Mouse (Mus musculus) G1E (cell line): ENCODE results near the gene Hspbp1. TPM values are rescaled to one million over a fixed set of nuclear protein-coding genes. Genes with fewer than 3 reads are reported as not detected.
A peak's percentile ranks its signal among the peaks of the same experiment; 100 is the strongest.

Experiments
- ATAC-seq: 2 replicates; pipeline ENCODE4 v1.8.0; 2016; ENCODE audit warnings: mild to moderate bottlenecking; ENCODE audit not compliant: insufficient number of reproducible peaks, poor library complexity, low FRiP score, severe bottlenecking; ENCODE audit errors: extremely low read depth
- DNase-seq: peaks from one replicate; pipeline ENCODE4 v3.0.0; 2012; ENCODE audit warnings: low spot score
- H3K27me3 ChIP-seq: 2 replicates; pipeline ENCODE4 v1.6.1; 2012; ENCODE audit warnings: mild to moderate bottlenecking, low read length, inconsistent platforms; ENCODE audit not compliant: insufficient read depth
- H3K36me3 ChIP-seq: replicated peaks from 2 replicates; pipeline ENCODE3; 2012; ENCODE audit warnings: mild to moderate bottlenecking, inconsistent platforms
- H3K4me1 ChIP-seq: 2 replicates; pipeline ENCODE4 v1.6.1; 2012; ENCODE audit warnings: low read depth, low read length, inconsistent platforms, mixed read lengths; ENCODE audit not compliant: insufficient read depth
- H3K4me3 ChIP-seq: 2 replicates; pipeline ENCODE4 v1.5.1; 2012; ENCODE audit warnings: low read depth, mild to moderate bottlenecking, inconsistent platforms, low read length, moderate library complexity, mixed read lengths
- H3K9me3 ChIP-seq: replicated peaks from 2 replicates; pipeline ENCODE4 v1.6.1; 2012; ENCODE audit warnings: inconsistent platforms
- CTCF ChIP-seq: IDR thresholded peaks from 2 replicates; pipeline ENCODE4 v1.5.1; 2012; ENCODE audit warnings: low read depth, low read length, inconsistent platforms, mixed read lengths
- GATA1 ChIP-seq: IDR thresholded peaks from 2 replicates; pipeline ENCODE4 v1.6.1; 2012; ENCODE audit warnings: borderline replicate concordance, low read length, inconsistent platforms, mixed read lengths
- GATA2 ChIP-seq: IDR thresholded peaks from 2 replicates; pipeline ENCODE4 v1.6.1; 2012; ENCODE audit warnings: low read depth, low read length, inconsistent platforms, borderline replicate concordance
- POLR2AphosphoS5 ChIP-seq: IDR thresholded peaks from 2 replicates; pipeline ENCODE4 v1.6.1; 2012; ENCODE audit warnings: low read depth, low read length, inconsistent platforms; ENCODE audit not compliant: insufficient replicate concordance
- TAL1 ChIP-seq: conservative IDR thresholded peaks from 2 replicates; pipeline ENCODE4 v1.6.1; 2012; ENCODE audit warnings: low read depth, low read length, inconsistent platforms, mixed read lengths
- polyA plus RNA-seq: library from polyadenylated mRNA; stranded (reverse); fragments of >175 nt; gene quantifications from 2 replicates; pipeline ENCODE4 v1.2.3, GENCODE M21; 2012
- total RNA-seq, 2 experiments: library from RNA; stranded (forward) in 1 of 2; stranded (reverse) in 1 of 2; fragments of 200-1000 nt in 1 of 2; fragments of >200 nt in 1 of 2; fragmentation: Nextera tagmentation in 1 of 2; gene quantifications; 2 replicates each; pipeline ENCODE4 v1.2.3; 2014 to 2017

The Hspbp1 gene
- total and polyA plus RNA-seq, 3 experiments = 26.5 to 124 (median 55.3) TPM

GRCm38 (mm10) chr7:4651581-4651980 lies 33.3 kb downstream of the Hspbp1 start:
- Histone ChIP-seq H3K9me3 (no peaks in the 10 kb centered on the region), H3K36me3 (peaks cover 71% of the 10 kb centered on the region), H3K27me3 (no peaks in the 10 kb centered on the region), H3K4me1 (peaks cover 76% of the 10 kb centered on the region), H3K4me3 (no peak overlapping the region)
- DNase-seq (no peak), ATAC-seq (no peak)
- TF ChIP-seq POLR2AphosphoS5 (no peak), GATA1 (no peak), GATA2 (no peak), TAL1 (no peak), CTCF (no peak)

- Histone ChIP-seq H3K36me3 (peaks cover 81% of the 10 kb centered on the region), H3K27me3 (no peaks in the 10 kb centered on the region), H3K4me1 (peaks cover 66% of the 10 kb centered on the region), H3K9me3 (no peaks in the 10 kb centered on the region), H3K4me3 (no peak overlapping the region)
- ATAC-seq (no peak), DNase-seq (no peak)
- TF ChIP-seq TAL1 = no peak
- no peak for TF ChIP-seq GATA2
These were observed 36.9 kb downstream of the Hspbp1 start for GRCm38 (mm10) chr7:4647992-4648391.

GRCm38 (mm10) chr7:4647291-4647690 lies 37.6 kb downstream of the Hspbp1 start:
- Histone ChIP-seq H3K36me3 (peaks cover 81% of the 10 kb centered on the region), H3K4me3 (no peak overlapping the region), H3K9me3 (no peaks in the 10 kb centered on the region), H3K4me1 (peaks cover 61% of the 10 kb centered on the region), H3K27me3 (no peaks in the 10 kb centered on the region)
- peak; percentile 35 for DNase-seq
- no peak for TF ChIP-seq GATA2
- no peak for TF ChIP-seq POLR2AphosphoS5
- TF ChIP-seq CTCF = no peak
- TF ChIP-seq TAL1 = no peak
- no peak for TF ChIP-seq GATA1
- peak; percentile 80 for ATAC-seq

DNA sequence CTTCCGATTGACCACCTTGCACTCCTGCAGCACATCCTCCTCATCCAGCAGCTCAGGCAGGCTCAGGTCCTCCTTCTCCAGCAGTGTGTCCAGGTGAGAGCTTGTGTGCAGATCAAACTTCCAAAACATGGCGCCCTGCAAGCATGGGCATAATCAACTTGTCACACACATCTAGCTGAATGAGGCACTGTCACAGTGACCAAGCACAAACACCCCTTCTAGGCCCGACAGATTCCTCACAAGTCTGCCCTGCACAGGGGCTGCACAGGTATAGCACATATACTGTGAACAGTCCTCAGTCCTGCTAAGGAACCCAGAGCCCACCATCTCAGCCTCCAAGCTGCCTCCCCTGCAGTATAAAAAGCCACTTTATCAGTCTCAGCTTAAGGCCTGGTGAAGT lies 38.1 kb downstream of the Hspbp1 start:
- peaks cover 81% of the 10 kb centered on the region for H3K36me3 ChIP-seq
- H3K27me3 ChIP-seq = no peaks in the 10 kb centered on the region
- ATAC-seq (no peak), DNase-seq (no peak)
- H3K9me3 ChIP-seq = no peaks in the 10 kb centered on the region
- H3K4me1 ChIP-seq = peaks cover 60% of the 10 kb centered on the region
- peak overlapping the region; percentile 27; the same call in 1 of the 2 replicates for H3K4me3 ChIP-seq
- TF ChIP-seq POLR2AphosphoS5 (no peak), GATA1 (no peak), TAL1 (no peak), GATA2 (no peak), CTCF (no peak)

GRCm38 (mm10) chr7:4643225-4643624 lies 41.6 kb downstream of the Hspbp1 start:
- no peak overlapping the region for H3K4me3 ChIP-seq
- no peaks in the 10 kb centered on the region for H3K9me3 ChIP-seq
- TF ChIP-seq GATA2 (no peak), CTCF (no peak), POLR2AphosphoS5 (no peak), GATA1 (no peak), TAL1 (no peak)
- DNase-seq (no peak), ATAC-seq (no peak)
- H3K4me1 ChIP-seq = peaks cover 59% of the 10 kb centered on the region
- H3K27me3 ChIP-seq = no peaks in the 10 kb centered on the region
- H3K36me3 ChIP-seq = peaks cover 96% of the 10 kb centered on the region

DNA sequence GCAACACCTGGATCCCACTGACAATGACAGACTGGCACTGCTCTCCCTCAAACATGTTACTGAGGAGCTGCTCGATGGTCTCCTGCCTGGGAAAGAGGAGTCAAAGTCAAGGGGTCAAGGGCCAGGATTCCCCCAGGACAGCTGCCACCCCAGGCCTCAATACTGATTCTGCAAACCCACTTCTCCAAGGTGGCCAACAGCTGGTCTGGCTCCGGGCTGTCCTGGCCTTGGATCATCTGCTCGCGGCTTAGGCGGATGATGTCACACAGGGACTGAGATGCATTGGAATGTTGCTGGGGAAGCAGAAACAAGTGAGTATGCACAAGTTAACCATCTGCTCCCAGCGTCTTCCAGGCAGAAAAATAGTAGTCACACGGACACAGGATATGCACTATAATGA lies 42.9 kb downstream of the Hspbp1 start:
- TF ChIP-seq CTCF (no peak), TAL1 (no peak), GATA2 (no peak), POLR2AphosphoS5 (no peak), GATA1 (no peak)
- Histone ChIP-seq H3K27me3 (no peaks in the 10 kb centered on the region), H3K36me3 (peaks cover 95% of the 10 kb centered on the region), H3K4me3 (no peak overlapping the region), H3K4me1 (peaks cover 54% of the 10 kb centered on the region), H3K9me3 (no peaks in the 10 kb centered on the region)
- ATAC-seq = no peak
- no peak for DNase-seq

GRCm38 (mm10) chr7:4641155-4641554 lies 43.7 kb downstream of the Hspbp1 start:
- DNase-seq (no peak), ATAC-seq (no peak)
- Histone ChIP-seq H3K27me3 (no peaks in the 10 kb centered on the region), H3K4me3 (no peak overlapping the region), H3K4me1 (peaks cover 51% of the 10 kb centered on the region), H3K9me3 (no peaks in the 10 kb centered on the region), H3K36me3 (peaks cover 93% of the 10 kb centered on the region)
- TF ChIP-seq GATA1 (no peak), POLR2AphosphoS5 (no peak), TAL1 (no peak), CTCF (no peak), GATA2 (no peak)
